Comparison of ENCODE assay signal across 8 mouse cellular contexts in the genomic region with DNA sequence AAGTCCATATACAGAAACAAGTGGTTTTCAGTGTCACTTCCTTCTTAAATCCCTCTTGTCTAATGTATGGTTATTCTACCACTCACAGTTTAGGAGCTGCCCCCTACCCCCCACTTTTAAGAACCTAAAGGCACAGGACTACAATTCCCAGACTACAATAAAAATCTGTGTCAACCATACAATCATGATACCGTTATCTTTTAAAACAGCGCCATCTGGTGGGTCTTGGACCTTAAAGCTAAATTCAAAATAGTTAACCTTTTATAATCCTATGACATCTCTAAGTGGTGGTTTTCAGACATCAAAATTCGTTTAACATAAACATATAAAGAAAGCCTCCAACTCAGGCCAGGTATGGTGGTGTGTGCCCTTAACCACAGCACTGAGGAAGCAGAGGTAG. TPM values are rescaled to one million over a fixed set of nuclear protein-coding genes. Genes with fewer than 3 reads are reported as not detected.
DNase-seq lines count a peak whose midpoint lies in the region; ATAC-seq and TF ChIP-seq lines count a peak whose summit lies in the region.

No protein-coding gene starts in this region.

- peaks cover 27% of the 10 kb centered on the region for H3K36me3 ChIP-seq in intestine, embryonic 14.5 days (ENCODE audit: control insufficient read depth, insufficient read depth, low read length)
- 0 out of 2 replicates have a peak, but pooled peaks cover 4% of the 10 kb centered on the region for H3K36me3 ChIP-seq in intestine, embryonic 15.5 days
- H3K36me3 ChIP-seq in ES-Bruce4 (ENCODE audit: control insufficient read depth, insufficient read depth, low read length, poor library complexity, severe bottlenecking) = peaks cover 17% of the 10 kb centered on the region

- no peak overlapping the region for H3K4me2 ChIP-seq in intestine, embryonic 14.5 days (ENCODE audit: low read length)
- H3K4me2 ChIP-seq in intestine, embryonic 15.5 days (replicated peaks) = no peak overlapping the region

- no peak for TF ChIP-seq POLR2A in ES-Bruce4 (IDR thresholded peaks at IDR 0.05; ENCODE audit: insufficient read depth, low read length)

- peak; percentile 85 for DNase-seq in intestine, embryonic 14.5 days (ENCODE audit: low spot score)
- DNase-seq in adrenal gland, postnatal 25 days = peak; percentile 46
- peak; percentile 49 for DNase-seq in fibroblast of lung, adult 2 months (ENCODE audit: low read depth)
- DNase-seq in layer of hippocampus, adult 9-11 months = peak; percentile 57
- peak; percentile 88 for DNase-seq in naive thymus-derived CD4-positive, alpha-beta T cell, adult 2 months (ENCODE audit: low read depth)

- ATAC-seq in intestine, embryonic 14.5 days (replicated peaks; ENCODE audit: low FRiP score, low TSS enrichment, low read depth) = no peak
- no peak for ATAC-seq in intestine, embryonic 15.5 days
- ATAC-seq in activated CD4-positive, CD25-positive, alpha-beta regulatory T cell, adult 4 months = no peak

- H3K9ac ChIP-seq in intestine, embryonic 14.5 days (ENCODE audit: low read length) = no peak overlapping the region
- H3K9ac ChIP-seq in intestine, embryonic 15.5 days = no peak overlapping the region
- no peak overlapping the region for H3K9ac ChIP-seq in ES-Bruce4 (ENCODE audit: low read depth, poor library complexity, severe bottlenecking)

- TF ChIP-seq CTCF in ES-Bruce4 (IDR thresholded peaks at IDR 0.05; ENCODE audit: low read depth, low read length) = peak; percentile 22

- WGBS in intestine, embryonic 14.5 days = 7% methylated on average over 3 of the region's 3 CpGs
- WGBS in intestine, embryonic 15.5 days = 8% methylated on average over 3 of the region's 3 CpGs

- H3K4me1 ChIP-seq in intestine, embryonic 14.5 days (replicated peaks; ENCODE audit: control insufficient read depth, insufficient read depth, low read length) = peaks cover 7% of the 10 kb centered on the region
- peaks cover 6% of the 10 kb centered on the region; the same call in 1 of the 2 replicates for H3K4me1 ChIP-seq in intestine, embryonic 15.5 days (replicated peaks)
- H3K4me1 ChIP-seq in ES-Bruce4 (ENCODE audit: control insufficient read depth, insufficient read depth, low read length) = no peaks in the 10 kb centered on the region

- TF ChIP-seq EP300 in ES-Bruce4 (IDR thresholded peaks at IDR 0.05; ENCODE audit: insufficient read depth, low read depth, low read length) = no peak

- no peaks in the 10 kb centered on the region for H3K9me3 ChIP-seq in intestine, embryonic 14.5 days (ENCODE audit: control insufficient read depth, low read length)
- H3K9me3 ChIP-seq in intestine, embryonic 15.5 days = no peaks in the 10 kb centered on the region
- no peaks in the 10 kb centered on the region for H3K9me3 ChIP-seq in ES-Bruce4 (replicated peaks; ENCODE audit: control insufficient read depth, insufficient read depth, low read length, poor library complexity, severe bottlenecking)

- no peak overlapping the region for H3K27ac ChIP-seq in intestine, embryonic 14.5 days (ENCODE audit: low read depth)
- H3K27ac ChIP-seq in intestine, embryonic 15.5 days = no peak overlapping the region
- H3K27ac ChIP-seq in ES-Bruce4 (ENCODE audit: insufficient read depth, low read length) = no peak overlapping the region

- no peaks in the 10 kb centered on the region for H3K27me3 ChIP-seq in intestine, embryonic 14.5 days (replicated peaks; ENCODE audit: control insufficient read depth, insufficient read depth, low read length)
- no peaks in the 10 kb centered on the region for H3K27me3 ChIP-seq in intestine, embryonic 15.5 days (replicated peaks)
- no peaks in the 10 kb centered on the region for H3K27me3 ChIP-seq in ES-Bruce4 (ENCODE audit: control insufficient read depth, insufficient read depth, low read length, poor library complexity, severe bottlenecking)

- no peak overlapping the region for H3K4me3 ChIP-seq in intestine, embryonic 14.5 days (ENCODE audit: low read depth, low read length)
- no peak overlapping the region for H3K4me3 ChIP-seq in intestine, embryonic 15.5 days (replicated peaks)
- no peak overlapping the region for H3K4me3 ChIP-seq in ES-Bruce4 (ENCODE audit: low read depth, low read length)

RNA-seq across cellular contexts. Expression of gene Gid4, which starts 4.8 kb away (rescaled TPM):
- 28.9 and 29.1 TPM in 2 replicates for polyA plus RNA-seq in intestine, embryonic 14.5 days (2014; fragmentation: Nextera tagmentation; extraction: Ambion mirVana)
- polyA plus RNA-seq in intestine, embryonic 15.5 days (2015; fragmentation: Nextera tagmentation; extraction: Ambion mirVana) = 24.5 and 24.6 TPM in 2 replicates
- 36.2 and 40.6 TPM in 2 replicates for polyA plus RNA-seq in ES-Bruce4 (2011; ENCODE audit: insufficient read depth, insufficient read length, low read depth, missing spikeins)
- total RNA-seq in adrenal gland, postnatal 25 days (2021) = 49.1 and 50.1 TPM in 2 replicates
- polyA plus RNA-seq in activated CD4-positive, CD25-positive, alpha-beta regulatory T cell, adult 4 months (2017; shearing (Covaris generic)) = 10 to 100 TPM; 10.1 to 11.7 TPM

RNA-seq across cellular contexts. Expression of gene Atpaf2, which starts 6.1 kb away (rescaled TPM):
- 59.5 and 62.2 TPM in 2 replicates for polyA plus RNA-seq in intestine, embryonic 14.5 days (2014; fragmentation: Nextera tagmentation; extraction: Ambion mirVana)
- polyA plus RNA-seq in intestine, embryonic 15.5 days (2015; fragmentation: Nextera tagmentation; extraction: Ambion mirVana) = 57.6 and 62.7 TPM in 2 replicates
- 22.1 and 28.2 TPM in 2 replicates for polyA plus RNA-seq in ES-Bruce4 (2011; ENCODE audit: insufficient read depth, insufficient read length, low read depth, missing spikeins)
- 49.6 and 59.5 TPM in 2 replicates for total RNA-seq in adrenal gland, postnatal 25 days (2021)
- 10 to 100 TPM; 35.3 to 36.3 TPM for polyA plus RNA-seq in activated CD4-positive, CD25-positive, alpha-beta regulatory T cell, adult 4 months (2017; shearing (Covaris generic))

RNA-seq across cellular contexts. Expression of gene Drg2, which starts 42.2 kb away (rescaled TPM):
- 110 and 113 TPM in 2 replicates for polyA plus RNA-seq in intestine, embryonic 14.5 days (2014; fragmentation: Nextera tagmentation; extraction: Ambion mirVana)
- 96.7 and 101 TPM in 2 replicates for polyA plus RNA-seq in intestine, embryonic 15.5 days (2015; fragmentation: Nextera tagmentation; extraction: Ambion mirVana)
- 67.4 and 69.9 TPM in 2 replicates for polyA plus RNA-seq in ES-Bruce4 (2011; ENCODE audit: insufficient read depth, insufficient read length, low read depth, missing spikeins)
- 68.9 and 70.1 TPM in 2 replicates for total RNA-seq in adrenal gland, postnatal 25 days (2021)
- 10 to 100 TPM; 49.7 to 57.8 TPM for polyA plus RNA-seq in activated CD4-positive, CD25-positive, alpha-beta regulatory T cell, adult 4 months (2017; shearing (Covaris generic))

RNA-seq across cellular contexts. Expression of gene Myo15, which starts 57.0 kb away (rescaled TPM):
- polyA plus RNA-seq in intestine, embryonic 14.5 days (2014; fragmentation: Nextera tagmentation; extraction: Ambion mirVana) = 0.07 and 0.32 TPM in 2 replicates
- polyA plus RNA-seq in intestine, embryonic 15.5 days (2015; fragmentation: Nextera tagmentation; extraction: Ambion mirVana) = 0.18 and 0.19 TPM in 2 replicates
- 0.37 and 0.65 TPM in 2 replicates for polyA plus RNA-seq in ES-Bruce4 (2011; ENCODE audit: insufficient read depth, insufficient read length, low read depth, missing spikeins)
- 0.24 TPM in 2 replicates for total RNA-seq in adrenal gland, postnatal 25 days (2021)
- polyA plus RNA-seq in activated CD4-positive, CD25-positive, alpha-beta regulatory T cell, adult 4 months (2017; shearing (Covaris generic)) = under 1 TPM in 1 of 2 experiments, not detected in 1; 0.03 TPM

RNA-seq across cellular contexts. Expression of gene Drc3, which starts 59.0 kb away (rescaled TPM):
- 1.6 and 1.8 TPM in 2 replicates for polyA plus RNA-seq in intestine, embryonic 14.5 days (2014; fragmentation: Nextera tagmentation; extraction: Ambion mirVana)
- polyA plus RNA-seq in intestine, embryonic 15.5 days (2015; fragmentation: Nextera tagmentation; extraction: Ambion mirVana) = 1.9 and 2.1 TPM in 2 replicates
- 6.9 and 7.3 TPM in 2 replicates for polyA plus RNA-seq in ES-Bruce4 (2011; ENCODE audit: insufficient read depth, insufficient read length, low read depth, missing spikeins)
- total RNA-seq in adrenal gland, postnatal 25 days (2021) = 0.81 and 2.3 TPM in 2 replicates
- polyA plus RNA-seq in activated CD4-positive, CD25-positive, alpha-beta regulatory T cell, adult 4 months (2017; shearing (Covaris generic)) = under 1 TPM; 0.22 to 0.34 TPM
